Mouse (Mus musculus): Measurements from ENCODE around the gene Rnpepl1.

Rnpepl1 gene

GRCm38 (mm10) chr1:92910239-92910885 is at the start of gene Rnpepl1:
Gene Rnpepl1 (plus strand): TSS chr1:92910783.
- TF ChIP-seq GATA4 (IDR thresholded peaks at IDR 0.05; ENCODE audit: insufficient replicate concordance, low read length) = no peak

- TF ChIP-seq GATA4 (IDR thresholded peaks at IDR 0.05; ENCODE audit: insufficient replicate concordance, low read length) = no peak
Measured at GRCm38 (mm10) chr1:92861503-92861902, 49.1 kb upstream of the Rnpepl1 start.

GRCm38 (mm10) chr1:92863268-92863667 is 47.3 kb upstream of the Rnpepl1 start:
- no peak for TF ChIP-seq GATA4 (IDR thresholded peaks at IDR 0.05; ENCODE audit: insufficient replicate concordance, low read length)

GRCm38 (mm10) chr1:92866170-92866569 is 44.4 kb upstream of the Rnpepl1 start:
- TF ChIP-seq GATA4 (IDR thresholded peaks at IDR 0.05; ENCODE audit: insufficient replicate concordance, low read length) = no peak

- TF ChIP-seq GATA4 (IDR thresholded peaks at IDR 0.05; ENCODE audit: insufficient replicate concordance, low read length) = no peak
Measured at GRCm38 (mm10) chr1:92869985-92870384, 40.6 kb upstream of the Rnpepl1 start.

- TF ChIP-seq GATA4 (IDR thresholded peaks at IDR 0.05; ENCODE audit: insufficient replicate concordance, low read length) = no peak
Measured at GRCm38 (mm10) chr1:92872666-92873065, 37.9 kb upstream of the Rnpepl1 start.

- no peak for TF ChIP-seq GATA4 (IDR thresholded peaks at IDR 0.05; ENCODE audit: insufficient replicate concordance, low read length)
Measured at GRCm38 (mm10) chr1:92874011-92874410, 36.6 kb upstream of the Rnpepl1 start.

- TF ChIP-seq GATA4 (IDR thresholded peaks at IDR 0.05; ENCODE audit: insufficient replicate concordance, low read length) = no peak
Measured at GRCm38 (mm10) chr1:92875360-92876111, 35.0 kb upstream of the Rnpepl1 start.

GRCm38 (mm10) chr1:92877431-92877978 is 33.1 kb upstream of the Rnpepl1 start:
- TF ChIP-seq GATA4 (IDR thresholded peaks at IDR 0.05; ENCODE audit: insufficient replicate concordance, low read length) = no peak

- TF ChIP-seq GATA4 (IDR thresholded peaks at IDR 0.05; ENCODE audit: insufficient replicate concordance, low read length) = no peak
Measured at GRCm38 (mm10) chr1:92878066-92878741, 32.4 kb upstream of the Rnpepl1 start.

- no peak for TF ChIP-seq GATA4 (IDR thresholded peaks at IDR 0.05; ENCODE audit: insufficient replicate concordance, low read length)
Measured at GRCm38 (mm10) chr1:92879266-92879665, 31.3 kb upstream of the Rnpepl1 start.

GRCm38 (mm10) chr1:92880101-92880500 is 30.5 kb upstream of the Rnpepl1 start:
- no peak for TF ChIP-seq GATA4 (IDR thresholded peaks at IDR 0.05; ENCODE audit: insufficient replicate concordance, low read length)

GRCm38 (mm10) chr1:92881982-92882381 is 28.6 kb upstream of the Rnpepl1 start:
- TF ChIP-seq GATA4 (IDR thresholded peaks at IDR 0.05; ENCODE audit: insufficient replicate concordance, low read length) = no peak

- TF ChIP-seq GATA4 (IDR thresholded peaks at IDR 0.05; ENCODE audit: insufficient replicate concordance, low read length) = no peak
Measured at GRCm38 (mm10) chr1:92888901-92889655, 21.5 kb upstream of the Rnpepl1 start.

- no peak for TF ChIP-seq GATA4 (IDR thresholded peaks at IDR 0.05; ENCODE audit: insufficient replicate concordance, low read length)
Measured at GRCm38 (mm10) chr1:92892791-92893190, 17.8 kb upstream of the Rnpepl1 start.
